Mouse (Mus musculus) MEL (cell line): Measurements from ENCODE around the gene Xntrpc.

Experiments used
- CTCF ChIP-seq, 3 experiments: IDR thresholded peaks in 2 of 3; conservative IDR thresholded peaks in 1 of 3; 2 replicates each; pipeline ENCODE4 v1.5.1; 2011 to 2012; ENCODE audit warnings: low read length in 3 of 3, low read depth in 2 of 3, mild to moderate bottlenecking in 2 of 3, improper control_type of control experiment in 1 of 3, inconsistent platforms in 1 of 3, mixed read lengths in 1 of 3, moderate library complexity in 1 of 3; ENCODE audit not compliant: control insufficient read depth in 1 of 3, insufficient read depth in 1 of 3, poor library complexity in 1 of 3, severe bottlenecking in 1 of 3
- ETS1 ChIP-seq: IDR thresholded peaks from 2 replicates; pipeline ENCODE4 v1.6.1; 2012; ENCODE audit warnings: low read depth, mild to moderate bottlenecking, inconsistent platforms, low read length, improper control_type of control experiment, moderate library complexity
- MAFK ChIP-seq: IDR thresholded peaks from 2 replicates; pipeline ENCODE4 v1.6.1; 2011; ENCODE audit warnings: low read depth, mild to moderate bottlenecking, low read length, improper control_type of control experiment, borderline replicate concordance
- POLR2A ChIP-seq, 2 experiments: IDR thresholded peaks; 2 replicates each; pipeline ENCODE4 v1.6.1; 2011 to 2012; ENCODE audit warnings: low read length in 2 of 2, mild to moderate bottlenecking in 2 of 2, control low read depth in 1 of 2, improper control_type of control experiment in 1 of 2, low read depth in 1 of 2, moderate library complexity in 1 of 2; ENCODE audit not compliant: control insufficient read depth in 1 of 2, insufficient read depth in 1 of 2, poor library complexity in 1 of 2
- POLR2AphosphoS2 ChIP-seq: IDR thresholded peaks from 2 replicates; pipeline ENCODE4 v1.6.1; 2011; ENCODE audit warnings: low read length, improper control_type of control experiment
- TBP ChIP-seq: IDR thresholded peaks from 2 replicates; pipeline ENCODE4 v1.8.0; 2011; ENCODE audit warnings: low read depth, low read length, improper control_type of control experiment

GRCm38 (mm10) chr7:102066363-102066762 lies 850 bp downstream of the Xntrpc start:
- TF ChIP-seq CTCF (IDR thresholded peaks at IDR 0.05 in 2 of 3, conservative IDR thresholded peaks at IDR 0.05 in 1 of 3; ENCODE audit: control insufficient read depth in 1 of 3, insufficient read depth in 1 of 3, low read depth in 2 of 3, low read length in 3 of 3, poor library complexity in 1 of 3, severe bottlenecking in 1 of 3) (no peak), POLR2A (IDR thresholded peaks at IDR 0.05; ENCODE audit: control insufficient read depth in 1 of 2, insufficient read depth in 1 of 2, low read depth in 1 of 2, low read length in 2 of 2, poor library complexity in 1 of 2) (no peak), TBP (no peak), ETS1 (no peak), POLR2AphosphoS2 (no peak), MAFK (no peak)
